Mouse (Mus musculus): ENCODE measurements around the gene Rnf26. TPM values are rescaled to one million over a fixed set of nuclear protein-coding genes. Genes with fewer than 3 reads are reported as not detected.

Rnf26 gene
- total and polyA plus RNA-seq, 2 experiments from 2014 or later, result 15.0 to 33.4 TPM

DNA sequence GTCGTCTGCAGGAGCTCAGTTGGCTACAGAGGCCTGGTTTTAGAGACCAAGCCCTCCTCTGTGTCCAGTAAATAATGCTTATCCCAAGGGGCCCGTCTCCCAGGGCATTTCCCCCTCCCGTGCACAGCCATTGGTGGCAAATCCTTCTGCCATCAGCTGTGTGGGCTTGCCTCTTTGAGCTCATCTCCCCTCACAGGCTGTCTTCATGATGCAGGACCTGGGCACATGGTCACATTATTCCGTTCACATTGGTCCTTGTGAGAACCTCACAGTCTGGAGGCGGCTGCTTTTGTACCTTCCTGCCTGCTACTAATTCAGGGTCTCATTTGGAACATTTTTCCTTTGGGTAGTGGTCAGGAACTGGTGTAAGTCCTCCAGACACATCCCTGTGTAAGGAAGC, 28.6 kb upstream of the Rnf26 start:
- ATAC-seq (ENCODE audit: low FRiP score) (no peak), DNase-seq (ENCODE audit: low spot score) (no peak)
- Histone ChIP-seq H3K36me3 (ENCODE audit: insufficient read depth, low read length) (peaks cover 10% of the 10 kb centered on the region; the same call in 1 of the 2 replicates), H3K4me2 (ENCODE audit: low read depth, low read length, poor library complexity, severe bottlenecking) (no peak overlapping the region), H3K27me3 (ENCODE audit: insufficient read depth, low read length) (no peaks in the 10 kb centered on the region), H3K9me3 (ENCODE audit: low read length) (no peaks in the 10 kb centered on the region), H3K4me1 (ENCODE audit: insufficient read depth, low read length) (no peaks in the 10 kb centered on the region), H3K9ac (replicated peaks; ENCODE audit: low read length, poor library complexity, severe bottlenecking) (no peak overlapping the region), H3K4me3 (ENCODE audit: low read depth, low read length) (no peak overlapping the region), H3K27ac (ENCODE audit: low read depth, low read length) (no peak overlapping the region)
- TF ChIP-seq CTCF (IDR thresholded peaks at IDR 0.05), result no peak
- 62% methylated on average over 5 of the region's 5 CpGs for WGBS

DNA sequence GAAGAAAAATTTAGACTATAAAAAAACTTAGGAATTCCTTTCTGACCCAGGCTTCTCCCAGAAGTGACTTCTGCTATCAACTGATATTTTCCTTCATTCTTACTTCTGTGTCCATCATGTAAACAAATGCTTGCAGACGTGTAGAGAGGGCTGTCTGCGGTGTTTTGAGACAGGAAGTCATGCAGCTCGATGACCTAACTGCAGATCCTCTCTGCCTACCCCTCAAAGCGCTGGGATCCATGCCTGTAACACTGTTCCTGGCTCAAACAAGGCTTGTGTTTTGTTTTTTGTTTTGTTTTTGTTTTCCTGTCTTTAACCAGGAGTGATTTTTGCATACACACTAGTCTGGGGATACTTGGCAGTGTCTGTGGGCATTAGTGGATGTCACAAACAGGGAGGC, 24.5 kb upstream of the Rnf26 start:
- H3K4me2 ChIP-seq (ENCODE audit: low read depth, low read length, poor library complexity, severe bottlenecking), result no peak overlapping the region
- peaks cover 2% of the 10 kb centered on the region for H3K4me1 ChIP-seq (ENCODE audit: insufficient read depth, low read length)
- peaks cover 6% of the 10 kb centered on the region; the same call in 1 of the 2 replicates for H3K36me3 ChIP-seq (ENCODE audit: insufficient read depth, low read length)
- no peak for DNase-seq (ENCODE audit: low spot score)
- H3K9ac ChIP-seq (replicated peaks; ENCODE audit: low read length, poor library complexity, severe bottlenecking), result no peak overlapping the region
- H3K27ac ChIP-seq (ENCODE audit: low read depth, low read length), result no peak overlapping the region
- H3K27me3 ChIP-seq (ENCODE audit: insufficient read depth, low read length), result peaks cover 30% of the 10 kb centered on the region
- WGBS, result 76% methylated on average over 4 of the region's 4 CpGs
- no peak for ATAC-seq (ENCODE audit: low FRiP score)
- TF ChIP-seq CTCF (IDR thresholded peaks at IDR 0.05), result no peak
- no peaks in the 10 kb centered on the region for H3K9me3 ChIP-seq (ENCODE audit: low read length)
- no peak overlapping the region for H3K4me3 ChIP-seq (ENCODE audit: low read depth, low read length)

DNA sequence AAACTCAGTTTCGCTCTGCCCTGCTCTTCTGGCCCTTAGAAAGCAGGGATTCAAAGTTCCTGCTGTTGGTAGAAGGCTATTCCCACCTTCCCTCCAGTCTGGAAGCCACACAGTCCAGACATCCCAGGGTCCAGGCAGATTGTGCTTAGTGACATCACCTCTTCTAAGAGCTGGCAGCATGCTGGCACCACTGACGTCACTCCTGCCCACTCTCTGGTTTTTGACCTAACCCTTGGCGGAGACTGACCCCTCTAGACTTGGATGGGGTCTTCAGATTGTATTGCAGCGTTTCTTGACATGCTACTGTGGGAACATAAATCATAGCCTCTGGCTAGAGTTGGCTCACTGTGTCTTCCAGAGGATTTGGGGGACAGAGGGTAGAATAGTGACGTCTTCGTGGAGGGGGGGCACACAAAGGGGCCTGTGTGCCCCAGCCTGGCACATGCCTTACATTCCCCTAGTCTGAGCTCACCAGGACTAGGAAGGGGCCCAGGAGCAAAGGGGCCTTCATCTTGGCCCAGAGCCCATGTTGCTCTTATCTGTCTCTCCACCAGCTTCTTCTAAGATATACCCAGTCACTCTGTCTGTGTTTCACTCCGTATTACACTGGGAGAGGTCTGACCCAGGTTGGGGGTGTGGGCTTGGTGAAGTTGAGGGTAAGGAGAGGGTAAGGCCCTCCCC, 22.6 kb upstream of the Rnf26 start:
- ATAC-seq (ENCODE audit: low FRiP score), result peak; percentile 14; the same call in 1 of the 2 replicates
- TF ChIP-seq CTCF (IDR thresholded peaks at IDR 0.05), result no peak
- no peaks in the 10 kb centered on the region for H3K9me3 ChIP-seq (ENCODE audit: low read length)
- no peak overlapping the region for H3K9ac ChIP-seq (replicated peaks; ENCODE audit: low read length, poor library complexity, severe bottlenecking)
- H3K27ac ChIP-seq (ENCODE audit: low read depth, low read length), result no peak overlapping the region
- H3K4me2 ChIP-seq (ENCODE audit: low read depth, low read length, poor library complexity, severe bottlenecking), result peak overlapping the region; percentile 78
- H3K4me3 ChIP-seq (ENCODE audit: low read depth, low read length), result peak overlapping the region; percentile 39; the same call in 1 of the 2 replicates
- H3K4me1 ChIP-seq (ENCODE audit: insufficient read depth, low read length), result peaks cover 2% of the 10 kb centered on the region
- H3K36me3 ChIP-seq (ENCODE audit: insufficient read depth, low read length), result no peaks in the 10 kb centered on the region
- DNase-seq (ENCODE audit: low spot score), result no peak
- peaks cover 32% of the 10 kb centered on the region for H3K27me3 ChIP-seq (ENCODE audit: insufficient read depth, low read length)
- WGBS, result 67% methylated on average over 7 of the region's 7 CpGs

DNA sequence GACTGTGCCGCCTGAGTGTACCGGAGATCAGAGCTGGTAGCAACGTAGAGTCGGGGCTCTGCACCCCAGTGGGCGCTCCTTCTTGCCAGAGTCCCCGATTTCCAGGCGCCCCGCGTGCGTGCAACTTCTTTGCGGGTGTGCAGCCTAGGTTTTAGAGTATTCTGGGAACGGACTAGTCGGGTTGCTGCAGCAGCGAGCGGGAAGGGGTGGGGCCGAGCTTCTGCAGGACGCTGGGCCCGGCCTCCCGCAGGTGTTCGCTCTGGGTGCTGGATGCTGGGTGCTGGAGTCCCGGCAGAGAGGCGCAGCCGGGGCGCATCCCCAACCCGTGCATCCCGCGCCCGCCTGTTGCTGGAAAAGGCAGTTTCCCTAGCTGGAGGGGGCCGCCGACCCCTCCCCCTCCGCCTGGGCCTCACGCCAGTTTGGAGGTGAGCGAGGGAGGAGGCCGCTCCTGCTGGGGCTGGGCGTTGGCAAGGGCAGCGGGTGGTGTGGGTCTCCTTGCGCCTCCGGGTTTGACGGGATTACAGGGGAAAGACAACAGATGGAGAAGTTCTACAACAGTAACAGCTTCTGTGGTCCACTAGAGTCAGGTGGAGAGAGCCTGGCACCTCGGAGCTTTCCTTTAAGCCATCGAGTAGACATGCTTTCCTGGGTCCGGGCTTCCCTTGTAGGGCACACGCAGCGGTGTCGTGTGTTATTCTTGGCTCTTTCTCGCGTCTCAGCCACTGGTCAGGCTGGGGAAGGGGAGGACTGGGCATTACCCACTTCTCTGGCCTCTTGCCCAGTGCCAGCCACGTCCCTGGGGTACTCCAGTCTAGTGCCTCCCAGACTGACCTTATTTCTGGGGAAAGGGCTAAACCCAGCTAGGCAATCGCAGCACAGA, 21.8 kb upstream of the Rnf26 start:
- ATAC-seq (ENCODE audit: low FRiP score) (peak; percentile 14; the same call in 1 of the 2 replicates), DNase-seq (ENCODE audit: low spot score) (peak; percentile 67)
- Histone ChIP-seq H3K27ac (ENCODE audit: low read depth, low read length) (no peak overlapping the region), H3K4me3 (ENCODE audit: low read depth, low read length) (peak overlapping the region; percentile 39), H3K27me3 (ENCODE audit: insufficient read depth, low read length) (peaks cover 32% of the 10 kb centered on the region), H3K9me3 (ENCODE audit: low read length) (no peaks in the 10 kb centered on the region), H3K4me1 (ENCODE audit: insufficient read depth, low read length) (peaks cover 6% of the 10 kb centered on the region), H3K9ac (replicated peaks; ENCODE audit: low read length, poor library complexity, severe bottlenecking) (0 out of 2 replicates have a peak overlapping the region, but pooled peaks have one; percentile 39), H3K4me2 (ENCODE audit: low read depth, low read length, poor library complexity, severe bottlenecking) (peak overlapping the region; percentile 78), H3K36me3 (ENCODE audit: insufficient read depth, low read length) (no peaks in the 10 kb centered on the region)
- WGBS, result 3% methylated on average over 45 of the region's 49 CpGs
- TF ChIP-seq CTCF (IDR thresholded peaks at IDR 0.05), result no peak

DNA sequence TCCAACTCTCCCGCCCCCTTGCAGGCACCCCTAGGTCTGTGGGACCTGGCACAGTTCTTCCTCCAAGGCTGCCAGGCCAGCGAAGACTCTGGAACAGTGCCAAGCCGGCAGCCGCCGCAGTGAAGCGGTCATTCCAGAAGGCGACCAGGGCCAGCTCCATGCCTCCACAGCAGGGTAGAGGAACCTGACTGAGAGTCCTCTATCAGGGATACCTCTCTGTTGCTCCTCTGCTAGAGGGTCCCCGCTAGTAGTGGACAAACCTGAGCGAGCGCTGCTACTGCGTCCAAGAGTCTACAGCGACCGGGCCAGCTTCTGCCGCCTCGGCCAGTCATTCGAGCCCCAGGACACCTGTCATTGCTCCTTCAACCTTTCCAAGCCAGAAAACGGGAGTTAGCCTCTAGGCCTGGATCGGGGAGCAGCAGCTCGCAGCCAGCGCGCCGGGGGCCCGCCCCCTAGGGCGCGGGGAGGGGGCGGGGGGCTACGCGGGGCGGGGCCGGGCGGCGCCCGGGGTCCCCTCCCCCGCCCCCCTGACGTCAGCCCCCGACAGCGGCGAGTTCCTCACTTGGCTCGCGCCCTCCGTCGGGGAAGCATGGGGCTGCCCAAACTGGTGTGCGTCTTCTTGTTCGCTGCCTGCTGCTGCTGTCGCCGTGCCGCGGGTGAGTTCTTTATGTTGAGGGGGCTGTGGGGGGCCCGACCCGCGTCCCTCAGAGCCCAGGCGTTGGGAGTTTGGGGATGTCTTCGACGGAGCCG, 21.0 kb upstream of the Rnf26 start, which contains the start of gene Mcam:
Mcam (plus strand) TSS at position 369 of the 750 bp plus-strand sequence.
- H3K27me3 ChIP-seq (ENCODE audit: insufficient read depth, low read length), result peaks cover 32% of the 10 kb centered on the region
- peak within 1 kb of the TSS; percentile 3; the same call in 1 of the 2 replicates for H3K27ac ChIP-seq (ENCODE audit: low read depth, low read length)
- DNase-seq (ENCODE audit: low spot score), result peak; percentile 64
- peak; percentile 17; the same call in 1 of the 2 replicates for ATAC-seq (ENCODE audit: low FRiP score)
- no peaks in the 10 kb centered on the region for H3K9me3 ChIP-seq (ENCODE audit: low read length)
- WGBS, result under 1% methylated on average over 46 of the region's 55 CpGs
- peak within 1 kb of the TSS; percentile 78 for H3K4me2 ChIP-seq (ENCODE audit: low read depth, low read length, poor library complexity, severe bottlenecking)
- no peak for TF ChIP-seq CTCF (IDR thresholded peaks at IDR 0.05)
- H3K4me3 ChIP-seq (ENCODE audit: low read depth, low read length), result peak within 1 kb of the TSS; percentile 39
- H3K4me1 ChIP-seq (ENCODE audit: insufficient read depth, low read length), result peaks cover 10% of the 10 kb centered on the region
- peak within 1 kb of the TSS; percentile 39; the same call in 1 of the 2 replicates for H3K9ac ChIP-seq (replicated peaks; ENCODE audit: low read length, poor library complexity, severe bottlenecking)
- H3K36me3 ChIP-seq (ENCODE audit: insufficient read depth, low read length), result no peaks in the 10 kb centered on the region
